Mouse (Mus musculus) gastrocnemius, postnatal 4 days (tissue): ENCODE results near the gene Surf4. TPM values are rescaled to one million over a fixed set of nuclear protein-coding genes. Genes with fewer than 3 reads are reported as not detected.

Experiments used
- DNase-seq, 2 experiments: peaks; one replicate each; pipeline ENCODE4 v3.0.0; 2021 to 2022; ENCODE audit warnings: low spot score in 2 of 2, mixed read lengths in 2 of 2
- long read RNA-seq, 2 experiments: library from polyadenylated mRNA; stranded (forward); transcript quantifications; one replicate each; pipeline ENCODE4 v2.0.0; 2021
- total RNA-seq, 2 experiments: library from RNA; stranded (reverse); gene quantifications; 2 replicates each; pipeline ENCODE4 v1.2.3; 2021

Gene Surf4
- total RNA-seq, result 100 to 1,000 TPM; 116 to 119 TPM
- long read RNA-seq, experiment 1, transcript Surf4-201 (6 exons, 3,281 nt), result major isoform, 236 of 260 reads
- long read RNA-seq, experiment 1, partial matches to known transcripts, result 4 of 260 reads
- long read RNA-seq, experiment 1, other reads (novel, unspliced or antisense), result 18 of 260 reads
- long read RNA-seq, experiment 2, transcript Surf4-201 (6 exons, 3,281 nt), result major isoform, 244 of 278 reads
- long read RNA-seq, experiment 2, partial matches to known transcripts, result 5 of 278 reads
- long read RNA-seq, experiment 2, other reads (novel, unspliced or antisense), result 29 of 278 reads

GRCm38 (mm10) chr2:26933304-26934055 lies at the start of gene Surf4, which contains the start of gene Stkld1:
TSS of gene Surf4 (minus strand) at chr2:26933928.
TSS of gene Stkld1 (plus strand) at chr2:26934047.
- DNase-seq, result peak; percentile 89 to 94

- no peak for DNase-seq
Measured at GRCm38 (mm10) chr2:26980361-26980760, 46.6 kb upstream of the Surf4 start.

- DNase-seq, result no peak
Measured at GRCm38 (mm10) chr2:26973960-26974359, 40.2 kb upstream of the Surf4 start.

GRCm38 (mm10) chr2:26973116-26973515 lies 39.4 kb upstream of the Surf4 start, which contains the start of gene Adamts13:
TSS of gene Adamts13 (plus strand) at chr2:26973416.
- no peak for DNase-seq

GRCm38 (mm10) chr2:26967262-26967661 lies 33.5 kb upstream of the Surf4 start:
- DNase-seq, result no peak

- no peak for DNase-seq
Measured at GRCm38 (mm10) chr2:26964724-26965370, 31.1 kb upstream of the Surf4 start.

- peak; percentile 87 to 97 for DNase-seq
Measured at GRCm38 (mm10) chr2:26963923-26964723, 30.4 kb upstream of the Surf4 start, which contains the start of gene Rexo4. TSS of gene Rexo4 (minus strand) at chr2:26964386.

GRCm38 (mm10) chr2:26960756-26961155 lies 27.0 kb upstream of the Surf4 start:
- DNase-seq, result no peak

- no peak for DNase-seq
Measured at GRCm38 (mm10) chr2:26957488-26957859, 23.7 kb upstream of the Surf4 start.

GRCm38 (mm10) chr2:26956811-26957487 lies 23.2 kb upstream of the Surf4 start:
- no peak for DNase-seq

GRCm38 (mm10) chr2:26954735-26955395 lies 21.1 kb upstream of the Surf4 start:
- no peak for DNase-seq

- no peak for DNase-seq
Measured at GRCm38 (mm10) chr2:26952866-26953265, 19.1 kb upstream of the Surf4 start.

GRCm38 (mm10) chr2:26952193-26952592 lies 18.5 kb upstream of the Surf4 start:
- DNase-seq, result no peak

- DNase-seq, result no peak
Measured at GRCm38 (mm10) chr2:26951346-26951905, 17.7 kb upstream of the Surf4 start.

- DNase-seq, result no peak
Measured at GRCm38 (mm10) chr2:26950411-26950810, 16.7 kb upstream of the Surf4 start.

GRCm38 (mm10) chr2:26943253-26943652 lies 9.5 kb upstream of the Surf4 start:
- no peak for DNase-seq

- no peak for DNase-seq
Measured at GRCm38 (mm10) chr2:26941539-26941938, 7.8 kb upstream of the Surf4 start.

GRCm38 (mm10) chr2:26936425-26936824 lies 2.7 kb upstream of the Surf4 start:
- no peak for DNase-seq

- no peak for DNase-seq
Measured at GRCm38 (mm10) chr2:26935286-26935685, 1.6 kb upstream of the Surf4 start.
